Mouse (Mus musculus) midbrain, embryonic 15.5 days (tissue): ENCODE measurements around the gene Pnpla8. TPM values are rescaled to one million over a fixed set of nuclear protein-coding genes. Genes with fewer than 3 reads are reported as not detected.
"Not testable (repeated sequence)": the region's sequence is repeated elsewhere in the genome, so short reads cannot be mapped to it uniquely, and the experiment has no call there.

Experiments used
- ATAC-seq: fragments of 200-750 bp; cut with Nextera tagmentation; replicated peaks from 2 replicates; pipeline ENCODE4 v1.8.0; 2017; ENCODE audit warnings: moderate TSS enrichment
- H3K27ac ChIP-seq: fragments of 300-500 bp; sonication (generic); 2 replicates; pipeline ENCODE4 v1.5.1; 2015; ENCODE audit warnings: mild to moderate bottlenecking, inconsistent platforms
- H3K27me3 ChIP-seq: fragments of 300-500 bp; sonication (generic); replicated peaks from 2 replicates; pipeline ENCODE4 v1.6.1; 2015; ENCODE audit warnings: inconsistent platforms
- H3K36me3 ChIP-seq: fragments of 300-500 bp; sonication (generic); replicated peaks from 2 replicates; pipeline ENCODE4 v1.6.1; 2015; ENCODE audit warnings: inconsistent platforms
- H3K4me1 ChIP-seq: fragments of 300-500 bp; sonication (generic); 2 replicates; pipeline ENCODE4 v1.6.1; 2015; ENCODE audit warnings: inconsistent platforms
- H3K4me2 ChIP-seq: fragments of 300-500 bp; sonication (generic); 2 replicates; pipeline ENCODE4 v1.6.1; 2015; ENCODE audit warnings: inconsistent platforms, mild to moderate bottlenecking, moderate library complexity
- H3K4me3 ChIP-seq: fragments of 300-500 bp; sonication (generic); 2 replicates; pipeline ENCODE4 v1.5.1; 2015; ENCODE audit warnings: mild to moderate bottlenecking, inconsistent platforms
- H3K9ac ChIP-seq: fragments of 300-500 bp; sonication (generic); 2 replicates; pipeline ENCODE4 v1.6.1; 2015; ENCODE audit warnings: mild to moderate bottlenecking, inconsistent platforms
- H3K9me3 ChIP-seq: fragments of 300-500 bp; sonication (generic); 2 replicates; pipeline ENCODE4 v1.6.1; 2016; ENCODE audit warnings: inconsistent platforms
- WGBS: fragments of 180-500 bp; shearing (Covaris S2); methylation state at CpG from one replicate; pipeline ENCODE4 v1.1.7; 2015; ENCODE audit warnings: mixed read lengths; 5-methylcytosine and 5-hydroxymethylcytosine counted together
- polyA plus RNA-seq: library from polyadenylated mRNA; unstranded; fragments of >200 nt; fragmentation: Nextera tagmentation; extraction: Ambion mirVana; gene quantifications from 2 replicates; pipeline ENCODE4 v1.2.1, GENCODE M21; 2015

Gene Pnpla8
- polyA plus RNA-seq, 1 experiment from 2014 or later = 136 TPM

DNA sequence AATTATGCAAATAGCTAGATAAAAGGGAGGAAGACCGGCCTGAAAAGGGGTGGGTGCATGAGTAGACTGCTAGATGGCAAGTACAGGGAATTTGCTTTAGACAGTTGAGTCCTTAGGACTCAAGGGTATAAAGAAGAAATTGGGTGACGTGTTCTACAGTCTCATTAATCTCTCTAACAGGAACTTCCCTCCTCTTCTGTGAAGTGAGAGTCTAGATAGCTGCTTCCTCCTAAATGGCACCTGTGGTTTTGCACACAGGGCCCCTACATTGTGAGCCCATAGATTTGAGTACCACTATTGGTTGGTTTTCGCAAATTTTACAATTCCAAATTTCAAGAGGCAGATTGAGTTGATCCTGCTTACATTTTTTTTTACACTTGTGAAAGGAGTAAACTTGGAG, 3.5 kb downstream of the Pnpla8 start:
- Histone ChIP-seq H3K4me2 (no peak overlapping the region), H3K9me3 (no peaks in the 10 kb centered on the region), H3K4me1 (peaks cover 4% of the 10 kb centered on the region; the same call in 1 of the 2 replicates), H3K27ac (no peak overlapping the region), H3K36me3 (no peaks in the 10 kb centered on the region), H3K4me3 (no peak overlapping the region), H3K9ac (no peak overlapping the region), H3K27me3 (no peaks in the 10 kb centered on the region)
- no peak for ATAC-seq
- 71% methylated on average over 3 of the region's 3 CpGs for WGBS

- H3K4me2 ChIP-seq = no peak overlapping the region
- H3K27ac ChIP-seq = no peak overlapping the region
- H3K4me1 ChIP-seq = no peaks in the 10 kb centered on the region
- H3K9ac ChIP-seq = no peak overlapping the region
- H3K27me3 ChIP-seq = no peaks in the 10 kb centered on the region
- no peak for ATAC-seq
- no peaks in the 10 kb centered on the region for H3K36me3 ChIP-seq
- WGBS = 68% methylated on average over 7 of the region's 7 CpGs
- no peak overlapping the region for H3K4me3 ChIP-seq
- no peaks in the 10 kb centered on the region for H3K9me3 ChIP-seq
Observed at GRCm38 (mm10) chr12:44241090-44241489, 19.9 kb downstream of the Pnpla8 start.

DNA sequence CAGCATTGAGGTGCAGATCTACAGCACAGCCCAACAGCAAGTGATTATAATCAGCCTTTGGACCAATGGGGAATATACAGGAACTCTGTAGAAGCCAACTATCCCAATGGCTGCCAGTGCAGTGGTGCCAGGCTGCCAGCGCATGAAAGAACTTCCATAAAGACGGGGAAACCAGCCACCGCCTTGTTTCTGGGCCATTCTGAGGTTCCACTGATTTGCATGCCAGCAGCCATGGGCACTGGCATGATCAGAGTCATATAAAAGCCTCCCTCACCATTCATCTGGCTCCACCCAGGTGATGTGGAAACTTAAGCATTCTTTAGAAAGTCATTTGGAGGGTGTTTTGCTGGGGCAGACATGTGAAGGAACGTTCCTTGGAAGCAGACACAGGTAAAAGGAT, 21.2 kb downstream of the Pnpla8 start:
- no peak for ATAC-seq
- Histone ChIP-seq H3K27me3 (no peaks in the 10 kb centered on the region), H3K4me3 (no peak overlapping the region), H3K27ac (no peak overlapping the region), H3K9ac (no peak overlapping the region), H3K36me3 (no peaks in the 10 kb centered on the region), H3K9me3 (no peaks in the 10 kb centered on the region), H3K4me1 (no peaks in the 10 kb centered on the region), H3K4me2 (no peak overlapping the region)
- 80% methylated on average over 4 of the region's 4 CpGs for WGBS

DNA sequence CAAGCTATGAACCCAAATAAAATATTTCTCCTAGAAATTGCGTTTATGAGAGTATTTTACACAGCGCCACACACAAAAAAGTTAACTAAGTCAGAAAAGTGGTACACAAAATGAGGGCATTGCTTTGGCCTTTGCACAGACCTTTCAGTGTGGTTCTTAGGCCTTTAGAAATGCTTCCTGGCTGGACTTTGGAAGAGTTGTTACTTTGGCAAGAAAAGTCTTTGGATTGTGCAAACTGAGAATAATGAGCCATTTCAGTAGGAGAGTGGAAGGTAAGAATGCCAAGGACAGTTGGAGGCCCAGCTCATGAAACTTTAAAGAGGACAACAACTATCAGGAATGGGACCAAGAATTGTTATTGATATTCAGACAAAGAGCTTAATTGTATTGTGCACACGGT, 24.6 kb downstream of the Pnpla8 start:
- ATAC-seq = no peak
- WGBS = 89% methylated on average over 3 of the region's 3 CpGs

DNA sequence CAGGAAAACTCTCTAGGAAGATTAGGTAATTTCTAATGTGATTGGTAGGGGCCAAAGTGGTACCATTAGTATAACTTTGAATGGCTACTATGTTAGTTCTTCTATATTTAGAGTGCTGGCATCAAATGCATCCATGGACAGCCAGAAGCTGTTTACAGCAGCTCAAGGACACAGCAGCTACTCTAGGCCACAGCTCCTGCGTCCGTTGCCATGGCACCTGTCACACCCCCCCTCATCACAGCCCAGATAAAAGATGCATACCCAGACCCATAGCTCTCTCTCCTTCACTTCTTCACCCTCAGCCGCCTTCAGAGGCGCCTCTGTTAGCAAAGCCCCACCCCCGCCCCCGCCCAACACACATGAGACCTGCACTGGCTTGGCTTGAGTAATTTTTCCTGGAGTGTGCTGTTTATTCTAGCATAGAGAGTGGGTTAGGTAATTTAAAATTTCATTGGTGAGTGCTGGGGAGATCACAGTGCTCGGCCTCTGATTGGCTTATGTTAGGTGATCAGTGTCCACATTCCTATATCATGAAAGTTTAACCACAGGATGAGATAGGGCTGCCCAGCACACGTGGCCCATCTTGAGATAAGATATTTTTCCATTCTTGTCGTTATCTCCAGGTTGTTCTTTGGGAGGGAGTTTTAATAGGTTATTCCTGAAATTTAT, 27.3 kb downstream of the Pnpla8 start:
- H3K27ac ChIP-seq = no peak overlapping the region
- no peak overlapping the region for H3K4me3 ChIP-seq
- H3K9me3 ChIP-seq = no peaks in the 10 kb centered on the region
- WGBS = 81% methylated on average over 9 of the region's 9 CpGs
- no peak overlapping the region for H3K4me2 ChIP-seq
- ATAC-seq = no peak; the same call in 1 of the 2 replicates
- no peak overlapping the region for H3K9ac ChIP-seq
- H3K27me3 ChIP-seq = no peaks in the 10 kb centered on the region
- no peaks in the 10 kb centered on the region for H3K36me3 ChIP-seq
- H3K4me1 ChIP-seq = no peaks in the 10 kb centered on the region

More for the DNA sequence above, 24.6 kb downstream of the Pnpla8 start:
- Histone ChIP-seq H3K4me3 (no peak overlapping the region), H3K9me3 (no peaks in the 10 kb centered on the region), H3K27me3 (no peaks in the 10 kb centered on the region), H3K4me2 (no peak overlapping the region), H3K36me3 (no peaks in the 10 kb centered on the region), H3K9ac (no peak overlapping the region), H3K27ac (no peak overlapping the region), H3K4me1 (no peaks in the 10 kb centered on the region)

DNA sequence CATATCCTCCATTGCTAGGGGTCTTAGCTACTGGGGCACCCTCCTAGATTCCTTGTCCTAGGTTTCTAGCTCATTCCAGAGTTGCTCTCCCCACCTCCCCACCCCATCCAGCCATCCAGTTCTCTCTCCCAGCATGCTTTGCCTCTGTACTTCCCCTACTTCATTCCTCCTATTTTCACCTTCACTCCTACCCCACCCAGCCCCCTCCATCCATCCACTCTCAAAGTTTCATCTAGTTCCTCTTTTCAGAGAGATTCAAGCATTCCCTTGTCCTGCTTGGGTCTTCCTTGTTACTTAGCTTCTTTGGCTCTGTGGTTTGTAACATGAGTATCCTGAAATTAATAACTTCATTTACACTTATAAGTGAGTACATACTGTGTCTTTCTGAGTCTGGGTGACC, 41.4 kb downstream of the Pnpla8 start:
- no peaks in the 10 kb centered on the region for H3K27me3 ChIP-seq
- ATAC-seq = no peak
- H3K27ac ChIP-seq = no peak overlapping the region
- no peak overlapping the region for H3K9ac ChIP-seq
- no peaks in the 10 kb centered on the region for H3K4me1 ChIP-seq
- H3K4me3 ChIP-seq = no peak overlapping the region
- no peak overlapping the region for H3K4me2 ChIP-seq
- no peaks in the 10 kb centered on the region for H3K9me3 ChIP-seq
- no peaks in the 10 kb centered on the region for H3K36me3 ChIP-seq

GRCm38 (mm10) chr12:44265651-44266050, 44.5 kb downstream of the Pnpla8 start:
- WGBS = 85% methylated on average over 3 of the region's 3 CpGs
- no peak overlapping the region for H3K9ac ChIP-seq
- ATAC-seq = no peak
- H3K4me1 ChIP-seq = peaks cover 12% of the 10 kb centered on the region
- H3K4me2 ChIP-seq = no peak overlapping the region
- no peaks in the 10 kb centered on the region for H3K36me3 ChIP-seq
- no peak overlapping the region for H3K4me3 ChIP-seq
- no peaks in the 10 kb centered on the region for H3K27me3 ChIP-seq
- no peaks in the 10 kb centered on the region for H3K9me3 ChIP-seq
- H3K27ac ChIP-seq = no peak overlapping the region

- H3K9me3 ChIP-seq = no peaks in the 10 kb centered on the region
- no peak for ATAC-seq
- H3K4me1 ChIP-seq = peaks cover 18% of the 10 kb centered on the region
- H3K27me3 ChIP-seq = no peaks in the 10 kb centered on the region
- H3K27ac ChIP-seq = no peak overlapping the region
- H3K4me2 ChIP-seq = no peak overlapping the region
- no peak overlapping the region for H3K4me3 ChIP-seq
- no peak overlapping the region for H3K9ac ChIP-seq
- H3K36me3 ChIP-seq = no peaks in the 10 kb centered on the region
- 96% methylated on average over 2 of the region's 2 CpGs for WGBS
Observed at GRCm38 (mm10) chr12:44267196-44267595, 46.0 kb downstream of the Pnpla8 start.

- Histone ChIP-seq H3K36me3 (no peaks in the 10 kb centered on the region), H3K27me3 (no peaks in the 10 kb centered on the region), H3K4me1 (peaks cover 18% of the 10 kb centered on the region), H3K27ac (peak overlapping the region; percentile 99), H3K4me2 (peak overlapping the region; percentile 69), H3K9me3 (no peaks in the 10 kb centered on the region), H3K9ac (peak overlapping the region; percentile 95), H3K4me3 (peak overlapping the region; percentile 94)
- peak; percentile 100 for ATAC-seq
- WGBS = under 1% methylated on average over 38 of the region's 38 CpGs
Observed at GRCm38 (mm10) chr12:44268728-44269302, 47.6 kb downstream of the Pnpla8 start.

GRCm38 (mm10) chr12:44269311-44269831, 48.2 kb downstream of the Pnpla8 start:
- Histone ChIP-seq H3K4me1 (peaks cover 18% of the 10 kb centered on the region), H3K4me2 (peak overlapping the region; percentile 69), H3K36me3 (no peaks in the 10 kb centered on the region), H3K9me3 (no peaks in the 10 kb centered on the region), H3K4me3 (peak overlapping the region; percentile 94), H3K9ac (peak overlapping the region; percentile 95), H3K27ac (peak overlapping the region; percentile 99), H3K27me3 (no peaks in the 10 kb centered on the region)
- WGBS = under 1% methylated on average over 46 of the region's 46 CpGs
- ATAC-seq = peak; percentile 88

DNA sequence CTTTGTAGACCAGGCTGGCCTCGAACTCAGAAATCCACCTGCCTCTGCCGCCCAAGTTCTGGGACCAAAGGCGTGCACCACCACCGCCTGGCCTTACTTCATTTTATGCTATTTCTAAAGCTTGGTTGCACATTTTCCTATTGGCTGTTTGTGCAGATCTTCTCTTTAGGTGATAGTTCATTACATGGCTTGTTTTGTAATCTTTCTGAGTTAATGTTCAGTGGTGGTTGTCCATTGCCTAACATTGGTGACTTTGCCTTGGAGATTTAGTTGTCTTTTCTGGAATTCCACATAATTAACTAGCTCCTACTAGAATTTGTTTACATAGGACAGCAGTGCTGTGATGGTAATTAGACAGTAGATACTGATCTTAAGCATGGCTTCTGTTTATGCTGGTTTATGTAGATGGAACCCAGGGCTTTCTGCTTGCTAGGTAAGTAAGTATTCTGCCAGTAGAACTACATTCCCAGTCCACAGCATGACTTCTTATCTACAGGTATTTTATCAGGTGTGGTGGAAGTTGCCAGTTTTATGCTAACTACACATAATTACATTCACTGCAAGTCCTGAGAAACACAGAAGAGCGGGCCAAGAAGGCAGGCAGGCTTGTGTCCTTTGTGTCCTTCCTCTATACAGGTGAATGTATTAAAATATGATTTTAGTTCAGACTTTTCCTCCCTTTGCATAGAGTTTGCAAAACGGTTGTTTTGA, 53.1 kb downstream of the Pnpla8 start:
- no peak overlapping the region for H3K27ac ChIP-seq
- no peaks in the 10 kb centered on the region for H3K36me3 ChIP-seq
- H3K4me1 ChIP-seq = peaks cover 12% of the 10 kb centered on the region
- H3K4me2 ChIP-seq = no peak overlapping the region
- WGBS = 96% methylated on average over 6 of the region's 6 CpGs
- H3K9me3 ChIP-seq = no peaks in the 10 kb centered on the region
- ATAC-seq = no peak
- no peaks in the 10 kb centered on the region for H3K27me3 ChIP-seq
- H3K9ac ChIP-seq = no peak overlapping the region
- no peak overlapping the region for H3K4me3 ChIP-seq

GRCm38 (mm10) chr12:44280147-44280546, 59.0 kb downstream of the Pnpla8 start:
- not testable (repeated sequence) for H3K4me2 ChIP-seq, H3K4me1 ChIP-seq, H3K27me3 ChIP-seq, H3K36me3 ChIP-seq, H3K4me3 ChIP-seq, H3K9ac ChIP-seq, H3K9me3 ChIP-seq, ATAC-seq, H3K27ac ChIP-seq
- 91% methylated on average over 2 of the region's 2 CpGs for WGBS
